Mouse (Mus musculus) myocyte (in vitro differentiated cells): Measurements from ENCODE around the gene H1foo. TPM values are rescaled to one million over a fixed set of nuclear protein-coding genes. Genes with fewer than 3 reads are reported as not detected.

Experiments
- H3K27me3 ChIP-seq: one replicate; pipeline ENCODE4 v1.6.1; 2011; ENCODE audit not compliant: control insufficient read depth, insufficient read depth, insufficient read length
- H3K36me3 ChIP-seq: one replicate; pipeline ENCODE4 v1.6.1; 2011; ENCODE audit not compliant: control insufficient read depth, insufficient read depth
- H3K4me2 ChIP-seq: one replicate; pipeline ENCODE4 v1.6.1; 2011; ENCODE audit warnings: low read depth, control low read depth
- H3K4me3 ChIP-seq: one replicate; pipeline ENCODE4 v1.5.1; 2011; ENCODE audit warnings: mild to moderate bottlenecking, control low read depth, moderate library complexity
- H3K79me2 ChIP-seq: one replicate; pipeline ENCODE4 v1.6.1; 2011; ENCODE audit not compliant: control insufficient read depth, insufficient read depth
- H3ac ChIP-seq: one replicate; pipeline ENCODE4 v1.6.1; 2011; ENCODE audit not compliant: control insufficient read depth, insufficient read length
- CEBPB ChIP-seq: IDR thresholded peaks from 2 replicates; pipeline ENCODE4 v1.6.1; 2011; ENCODE audit warnings: mild to moderate bottlenecking, moderate library complexity; ENCODE audit not compliant: poor library complexity, insufficient read depth, severe bottlenecking
- E2F4 ChIP-seq: IDR thresholded peaks from one replicate; pipeline ENCODE4 v1.6.1; 2011; ENCODE audit warnings: mild to moderate bottlenecking, control low read depth, moderate library complexity; ENCODE audit not compliant: insufficient read depth
- MAX ChIP-seq: IDR thresholded peaks from one replicate; pipeline ENCODE4 v1.6.1; 2011; ENCODE audit warnings: low read depth, mild to moderate bottlenecking, control low read depth
- MYOD1 ChIP-seq, 3 experiments: IDR thresholded peaks; one replicate each; pipeline ENCODE4 v1.6.1; 2011; ENCODE audit warnings: control low read depth in 2 of 3, low read depth in 2 of 3, mild to moderate bottlenecking in 2 of 3, moderate library complexity in 1 of 3; ENCODE audit not compliant: insufficient read length in 2 of 3, control insufficient read depth in 1 of 3
- MYOG ChIP-seq, 3 experiments: IDR thresholded peaks; one replicate each; pipeline ENCODE4 v1.6.1; 2011; ENCODE audit warnings: control low read depth in 2 of 3, low read depth in 2 of 3, mild to moderate bottlenecking in 2 of 3; ENCODE audit not compliant: insufficient read length in 2 of 3, control insufficient read depth in 1 of 3, insufficient read depth in 1 of 3
- POLR2A ChIP-seq: IDR thresholded peaks from one replicate; pipeline ENCODE4 v1.6.1; 2011; ENCODE audit warnings: low read depth, mild to moderate bottlenecking, control low read depth, moderate library complexity; ENCODE audit not compliant: insufficient read length
- POLR2AphosphoS2 ChIP-seq: IDR thresholded peaks from one replicate; pipeline ENCODE4 v1.6.1; 2011; ENCODE audit warnings: low read depth, control low read depth; ENCODE audit not compliant: insufficient read length
- REST ChIP-seq: IDR thresholded peaks from one replicate; pipeline ENCODE4 v1.6.1; 2011; ENCODE audit warnings: mild to moderate bottlenecking, control low read depth, moderate library complexity; ENCODE audit not compliant: insufficient read depth, insufficient read length
- SRF ChIP-seq: IDR thresholded peaks from one replicate; pipeline ENCODE4 v1.6.1; 2011; ENCODE audit warnings: low read depth; ENCODE audit not compliant: control insufficient read depth, insufficient read length
- TCF12 ChIP-seq: IDR thresholded peaks from one replicate; pipeline ENCODE4 v1.6.1; 2011; ENCODE audit warnings: mild to moderate bottlenecking, control low read depth; ENCODE audit not compliant: poor library complexity, insufficient read depth, severe bottlenecking
- TCF3 ChIP-seq: IDR thresholded peaks from one replicate; pipeline ENCODE4 v1.6.1; 2011; ENCODE audit warnings: low read depth, control low read depth; ENCODE audit not compliant: insufficient read length
- USF1 ChIP-seq: IDR thresholded peaks from one replicate; pipeline ENCODE4 v1.6.1; 2011; ENCODE audit warnings: low read depth, mild to moderate bottlenecking, control low read depth, moderate library complexity
- polyA plus RNA-seq: library from polyadenylated mRNA; unstranded; fragments of >200 nt; fragmentation: generic; extraction: Trizol; gene quantifications from one replicate; pipeline ENCODE4 v1.2.1, GENCODE M21; 2012; ENCODE audit warnings: missing spikeins

Gene H1foo
- polyA plus RNA-seq, 1 experiment: not detected

GRCm38 (mm10) chr6:115986472-115987095 lies 41.8 kb downstream of the H1foo start:
- H3K27me3 ChIP-seq: no peaks in the 10 kb centered on the region
- H3K4me2 ChIP-seq: no peak overlapping the region
- peaks cover 30% of the 10 kb centered on the region for H3K79me2 ChIP-seq
- no peaks in the 10 kb centered on the region for H3K36me3 ChIP-seq
- peak in 1 of 3 experiments; percentile 22 for TF ChIP-seq MYOD1 (IDR thresholded peaks at IDR 0.05; ENCODE audit: control insufficient read depth in 1 of 3, insufficient read length in 2 of 3, low read depth in 2 of 3)
- TF ChIP-seq MAX: no peak
- no peak for TF ChIP-seq SRF
- peak in 1 of 3 experiments; percentile 12 for TF ChIP-seq MYOG (IDR thresholded peaks at IDR 0.05; ENCODE audit: control insufficient read depth in 1 of 3, insufficient read depth in 1 of 3, insufficient read length in 2 of 3, low read depth in 2 of 3)
- H3ac ChIP-seq: no peak overlapping the region
- no peak overlapping the region for H3K4me3 ChIP-seq

DNA sequence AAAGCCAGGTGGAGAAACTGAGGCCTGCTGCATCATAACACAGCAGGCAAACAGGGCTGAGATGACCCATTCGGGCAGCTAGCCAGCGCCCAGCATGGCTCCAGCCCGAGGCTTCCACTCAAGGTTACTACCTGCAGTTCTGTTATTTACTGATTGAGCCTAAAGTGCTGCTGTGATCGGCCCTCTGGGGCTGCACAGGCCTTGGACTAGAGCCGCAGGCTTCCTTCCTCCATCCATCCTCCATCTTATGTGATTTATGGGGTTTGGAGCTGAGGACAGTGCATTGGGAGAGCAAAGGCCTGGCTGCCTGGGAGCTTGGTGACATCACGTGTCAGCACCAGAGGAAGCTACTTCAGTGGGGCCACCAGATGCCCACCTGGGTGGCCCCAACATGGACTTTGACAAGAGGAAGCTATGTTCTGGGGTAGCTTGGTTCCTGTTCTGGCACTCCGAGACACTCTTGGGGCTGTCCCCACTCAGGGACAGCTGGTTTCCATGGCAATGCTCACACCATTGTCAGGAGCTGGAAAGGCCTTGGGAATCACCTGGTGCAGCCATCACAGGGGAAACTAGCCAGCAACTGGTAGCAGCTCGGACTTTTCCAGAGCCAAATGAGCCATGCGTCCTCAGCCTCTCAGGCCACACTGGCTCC lies 42.5 kb downstream of the H1foo start:
- no peaks in the 10 kb centered on the region for H3K27me3 ChIP-seq
- H3K4me3 ChIP-seq: no peak overlapping the region
- peaks cover 30% of the 10 kb centered on the region for H3K79me2 ChIP-seq
- TF ChIP-seq CEBPB (no peak), POLR2AphosphoS2 (no peak), TCF3 (no peak), TCF12 (no peak)
- no peaks in the 10 kb centered on the region for H3K36me3 ChIP-seq
- no peak overlapping the region for H3ac ChIP-seq
- no peak overlapping the region for H3K4me2 ChIP-seq

GRCm38 (mm10) chr6:115989032-115989431 lies 44.3 kb downstream of the H1foo start:
- Histone ChIP-seq H3K79me2 (peaks cover 47% of the 10 kb centered on the region), H3K4me2 (peak overlapping the region; percentile 87), H3K27me3 (no peaks in the 10 kb centered on the region), H3ac (no peak overlapping the region), H3K36me3 (no peaks in the 10 kb centered on the region), H3K4me3 (no peak overlapping the region)
- no peak for TF ChIP-seq POLR2A
- TF ChIP-seq SRF: no peak
- no peak for TF ChIP-seq CEBPB
- TF ChIP-seq TCF3: no peak
- TF ChIP-seq REST: no peak
- TF ChIP-seq USF1: no peak
- no peak for TF ChIP-seq E2F4
- TF ChIP-seq MAX: no peak
- no peak for TF ChIP-seq TCF12
- no peak for TF ChIP-seq POLR2AphosphoS2
- no peak for TF ChIP-seq MYOG (IDR thresholded peaks at IDR 0.05; ENCODE audit: control insufficient read depth in 1 of 3, insufficient read depth in 1 of 3, insufficient read length in 2 of 3, low read depth in 2 of 3)
- no peak for TF ChIP-seq MYOD1 (IDR thresholded peaks at IDR 0.05; ENCODE audit: control insufficient read depth in 1 of 3, insufficient read length in 2 of 3, low read depth in 2 of 3)

GRCm38 (mm10) chr6:115989607-115990006 lies 44.9 kb downstream of the H1foo start:
- peaks cover 49% of the 10 kb centered on the region for H3K79me2 ChIP-seq
- TF ChIP-seq CEBPB (no peak), MYOG (IDR thresholded peaks at IDR 0.05; ENCODE audit: control insufficient read depth in 1 of 3, insufficient read depth in 1 of 3, insufficient read length in 2 of 3, low read depth in 2 of 3) (peak in 2 of 3 experiments; percentile 67 to 87), USF1 (no peak), MAX (no peak), REST (no peak), TCF12 (no peak), POLR2A (no peak), E2F4 (no peak), MYOD1 (IDR thresholded peaks at IDR 0.05; ENCODE audit: control insufficient read depth in 1 of 3, insufficient read length in 2 of 3, low read depth in 2 of 3) (peak in 2 of 3 experiments; percentile 86 to 94), TCF3 (peak; percentile 30), POLR2AphosphoS2 (no peak)
- H3ac ChIP-seq: no peak overlapping the region
- no peaks in the 10 kb centered on the region for H3K36me3 ChIP-seq
- peak overlapping the region; percentile 87 for H3K4me2 ChIP-seq
- no peak overlapping the region for H3K4me3 ChIP-seq
- H3K27me3 ChIP-seq: no peaks in the 10 kb centered on the region

DNA sequence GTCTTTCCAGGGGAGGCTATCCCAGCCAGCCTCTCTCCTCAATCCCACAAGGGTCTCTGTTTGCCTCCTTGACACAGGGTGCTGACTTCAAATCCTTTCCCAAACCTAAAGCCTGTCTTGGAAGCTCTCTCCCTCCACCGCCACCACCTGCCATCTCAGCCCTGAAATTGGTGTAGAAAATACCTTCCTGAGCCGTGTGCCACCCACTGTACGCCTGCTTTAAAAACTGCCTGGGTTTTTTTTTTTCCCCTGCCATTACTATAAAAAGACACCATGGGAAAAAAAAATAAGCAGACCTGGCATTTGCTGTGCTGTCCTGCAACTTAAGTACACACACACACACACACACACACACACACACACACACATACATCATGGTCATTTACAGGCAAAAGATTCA lies 45.3 kb downstream of the H1foo start:
- Histone ChIP-seq H3K36me3 (no peaks in the 10 kb centered on the region), H3ac (no peak overlapping the region), H3K27me3 (no peaks in the 10 kb centered on the region), H3K4me3 (no peak overlapping the region), H3K79me2 (peaks cover 49% of the 10 kb centered on the region), H3K4me2 (peak overlapping the region; percentile 87)
- TF ChIP-seq TCF12 (no peak), MYOG (IDR thresholded peaks at IDR 0.05; ENCODE audit: control insufficient read depth in 1 of 3, insufficient read depth in 1 of 3, insufficient read length in 2 of 3, low read depth in 2 of 3) (no peak), MYOD1 (IDR thresholded peaks at IDR 0.05; ENCODE audit: control insufficient read depth in 1 of 3, insufficient read length in 2 of 3, low read depth in 2 of 3) (no peak), MAX (no peak)
